Mouse (Mus musculus): Measurements from ENCODE around the gene Smc1b. TPM values are rescaled to one million over a fixed set of nuclear protein-coding genes. Genes with fewer than 3 reads are reported as not detected.

The Smc1b gene
- polyA plus RNA-seq (2014; fragmentation: Nextera tagmentation; extraction: Ambion mirVana) = 0.11 TPM in 1 of 2 replicates, not detected in the other

DNA sequence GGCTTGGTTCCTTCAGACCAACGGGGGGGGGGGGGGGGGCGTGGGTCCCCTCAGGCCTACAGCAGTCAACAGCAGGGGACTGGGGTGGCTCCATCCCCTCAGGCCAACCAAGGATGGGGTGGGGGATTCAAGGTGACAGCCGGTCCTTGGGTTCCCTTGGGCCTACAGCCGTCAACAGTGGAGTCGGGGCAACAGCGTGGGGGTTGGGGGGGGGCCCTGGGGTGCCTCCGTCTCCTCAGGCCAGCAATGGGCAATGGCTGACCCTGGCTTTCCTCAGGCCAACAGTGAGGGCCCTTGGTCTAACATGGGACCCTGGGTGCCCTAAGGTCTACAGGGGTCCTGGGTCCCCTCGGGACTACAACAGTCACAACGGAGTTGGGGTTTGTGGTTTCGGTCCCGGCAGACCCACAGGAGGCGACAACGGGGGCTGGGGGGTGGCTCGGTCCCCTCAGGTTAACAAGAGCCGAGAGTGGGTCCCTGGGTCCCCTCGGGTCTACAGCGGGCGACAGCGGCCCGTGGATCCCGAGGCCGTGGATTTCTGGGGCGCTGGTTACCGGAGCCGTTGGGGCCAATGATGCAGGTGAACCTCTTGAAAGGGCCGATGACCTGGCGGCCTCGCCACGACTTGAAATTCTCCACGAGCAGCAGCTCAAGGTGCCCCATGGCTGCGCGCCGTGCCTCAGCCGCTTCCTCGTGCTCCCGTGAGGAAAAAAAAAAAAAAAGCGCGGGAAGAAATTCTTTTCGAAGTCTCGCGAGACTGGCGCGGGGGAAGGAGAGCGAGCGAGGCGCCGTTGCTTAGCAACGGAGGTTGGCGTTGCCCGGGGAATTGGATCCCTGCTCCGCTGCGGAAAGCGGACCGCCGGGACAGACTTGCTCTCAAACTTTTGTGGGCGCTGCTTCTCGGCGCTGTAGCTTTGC lies at the start of gene Smc1b, which contains the start of gene Ribc2:
Smc1b (minus strand) TSS at position 690 of the 918 bp plus-strand sequence.
Ribc2 (plus strand) TSS at position 804 of the 918 bp plus-strand sequence.
- H3K9me3 ChIP-seq (ENCODE audit: control insufficient read depth, low read length) = no peaks in the 10 kb centered on the region
- DNase-seq (ENCODE audit: low spot score) (peak; percentile 89), ATAC-seq (ENCODE audit: insufficient read depth, low FRiP score, low TSS enrichment) (no peak)
- no peaks in the 10 kb centered on the region for H3K36me3 ChIP-seq (ENCODE audit: control insufficient read depth, insufficient read depth, low read length)
- H3K27me3 ChIP-seq (ENCODE audit: control insufficient read depth, insufficient read depth, low read length) = no peaks in the 10 kb centered on the region
- H3K4me2 ChIP-seq (ENCODE audit: low read depth) = peak within 1 kb of the TSS; percentile 41
- H3K27ac ChIP-seq (ENCODE audit: low read depth, low read length) = no peak within 1 kb of the TSS
- WGBS = 30% methylated on average over 55 of the region's 58 CpGs
- H3K4me1 ChIP-seq (ENCODE audit: control insufficient read depth, insufficient read depth, low read length) = no peaks in the 10 kb centered on the region
- H3K9ac ChIP-seq (ENCODE audit: low read length) = peak within 1 kb of the TSS; percentile 33; the same call in 1 of the 2 replicates
- H3K4me3 ChIP-seq (ENCODE audit: low read depth, low read length) = peak within 1 kb of the TSS; percentile 21

DNA sequence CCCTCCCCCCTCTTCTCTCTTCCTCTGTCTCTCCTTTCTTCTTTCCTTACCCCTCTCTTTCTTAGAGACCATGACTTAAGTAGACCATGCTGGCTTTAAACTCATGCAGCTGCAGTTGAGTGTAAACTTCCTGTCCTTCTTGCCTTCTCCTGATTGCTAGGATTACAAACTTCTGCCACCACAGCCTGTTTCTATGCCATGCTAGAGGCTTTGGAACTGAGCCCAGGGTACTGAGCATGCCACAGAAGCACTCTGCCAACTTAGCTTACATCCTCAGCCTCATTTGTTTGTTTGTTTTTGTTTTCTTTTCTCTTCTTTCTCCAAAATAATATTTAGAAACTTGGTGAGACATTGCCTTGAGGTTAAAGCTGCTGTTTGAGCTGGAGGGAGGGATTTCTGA lies 48.6 kb upstream of the Smc1b start:
- ATAC-seq (ENCODE audit: insufficient read depth, low FRiP score, low TSS enrichment) (no peak), DNase-seq (ENCODE audit: low spot score) (no peak)
- Histone ChIP-seq H3K9ac (ENCODE audit: low read length) (no peak overlapping the region), H3K4me1 (ENCODE audit: control insufficient read depth, insufficient read depth, low read length) (no peaks in the 10 kb centered on the region), H3K27me3 (ENCODE audit: control insufficient read depth, insufficient read depth, low read length) (no peaks in the 10 kb centered on the region), H3K36me3 (ENCODE audit: control insufficient read depth, insufficient read depth, low read length) (no peaks in the 10 kb centered on the region), H3K27ac (ENCODE audit: low read depth, low read length) (no peak overlapping the region), H3K4me3 (ENCODE audit: low read depth, low read length) (no peak overlapping the region), H3K4me2 (ENCODE audit: low read depth) (no peak overlapping the region), H3K9me3 (ENCODE audit: control insufficient read depth, low read length) (no peaks in the 10 kb centered on the region)

DNA sequence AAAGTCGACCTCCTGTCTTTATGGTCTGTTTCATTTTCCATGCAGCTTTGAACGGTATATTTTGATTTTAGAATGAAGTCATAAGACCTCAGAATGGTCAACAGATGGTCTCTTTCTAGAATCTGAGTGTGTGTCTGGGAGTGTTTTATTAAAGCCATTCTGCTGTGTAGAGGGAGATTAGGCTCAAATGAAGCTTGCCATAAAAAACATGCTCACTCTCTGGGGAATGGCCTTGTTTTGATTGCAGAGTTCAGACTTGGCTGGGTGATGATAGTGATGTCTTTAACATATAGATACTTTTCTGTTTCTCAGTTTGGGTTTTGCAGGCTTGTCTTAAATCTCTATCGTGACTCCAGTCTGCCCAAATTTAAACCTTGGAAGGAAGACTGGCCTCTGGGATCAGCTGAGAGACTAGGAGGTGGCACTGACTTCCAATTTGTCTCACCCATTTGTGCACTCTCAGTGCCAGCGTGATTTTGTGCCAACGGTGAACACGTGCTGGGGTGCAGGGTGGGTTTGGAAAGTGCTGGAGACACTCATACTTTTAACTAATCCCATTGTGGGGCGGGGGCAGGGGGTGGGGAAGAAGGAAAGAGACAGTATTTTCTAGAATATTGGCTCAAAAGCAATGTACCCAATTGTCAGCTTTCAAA lies 47.9 kb upstream of the Smc1b start:
- Histone ChIP-seq H3K36me3 (ENCODE audit: control insufficient read depth, insufficient read depth, low read length) (no peaks in the 10 kb centered on the region), H3K4me2 (ENCODE audit: low read depth) (no peak overlapping the region), H3K9me3 (ENCODE audit: control insufficient read depth, low read length) (no peaks in the 10 kb centered on the region), H3K27me3 (ENCODE audit: control insufficient read depth, insufficient read depth, low read length) (no peaks in the 10 kb centered on the region), H3K27ac (ENCODE audit: low read depth, low read length) (no peak overlapping the region), H3K9ac (ENCODE audit: low read length) (no peak overlapping the region), H3K4me1 (ENCODE audit: control insufficient read depth, insufficient read depth, low read length) (no peaks in the 10 kb centered on the region), H3K4me3 (ENCODE audit: low read depth, low read length) (no peak overlapping the region)
- 71% methylated on average over 7 of the region's 7 CpGs for whole genome bisulfite sequencing
- no peak for DNase-seq (ENCODE audit: low spot score)
- ATAC-seq (ENCODE audit: insufficient read depth, low FRiP score, low TSS enrichment) = no peak

DNA sequence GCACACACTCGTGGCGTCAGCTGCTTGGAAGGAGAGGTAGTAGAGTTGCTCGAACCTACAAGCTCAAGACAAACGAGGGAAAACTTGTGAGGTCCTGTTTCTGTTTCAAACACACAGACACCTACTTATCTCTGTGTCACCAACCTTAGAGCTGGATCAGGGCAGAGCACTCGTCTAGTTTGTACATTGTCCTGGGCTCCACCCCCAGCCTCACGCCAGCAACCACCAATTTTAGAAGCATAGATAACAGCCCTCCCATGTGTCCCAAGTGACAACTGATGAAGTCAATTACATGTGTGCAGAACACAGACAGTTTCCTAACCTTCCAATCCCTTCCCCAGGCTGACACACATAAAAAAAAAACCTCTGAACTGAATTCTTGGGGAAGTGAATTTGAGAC lies 46.4 kb upstream of the Smc1b start:
- Histone ChIP-seq H3K9ac (ENCODE audit: low read length) (no peak overlapping the region), H3K36me3 (ENCODE audit: control insufficient read depth, insufficient read depth, low read length) (no peaks in the 10 kb centered on the region), H3K27ac (ENCODE audit: low read depth, low read length) (no peak overlapping the region), H3K4me1 (ENCODE audit: control insufficient read depth, insufficient read depth, low read length) (no peaks in the 10 kb centered on the region), H3K4me3 (ENCODE audit: low read depth, low read length) (no peak overlapping the region), H3K4me2 (ENCODE audit: low read depth) (no peak overlapping the region), H3K9me3 (ENCODE audit: control insufficient read depth, low read length) (no peaks in the 10 kb centered on the region), H3K27me3 (ENCODE audit: control insufficient read depth, insufficient read depth, low read length) (no peaks in the 10 kb centered on the region)
- ATAC-seq (ENCODE audit: insufficient read depth, low FRiP score, low TSS enrichment) = no peak
- WGBS = 82% methylated on average over 6 of the region's 6 CpGs
- DNase-seq (ENCODE audit: low spot score) = no peak

DNA sequence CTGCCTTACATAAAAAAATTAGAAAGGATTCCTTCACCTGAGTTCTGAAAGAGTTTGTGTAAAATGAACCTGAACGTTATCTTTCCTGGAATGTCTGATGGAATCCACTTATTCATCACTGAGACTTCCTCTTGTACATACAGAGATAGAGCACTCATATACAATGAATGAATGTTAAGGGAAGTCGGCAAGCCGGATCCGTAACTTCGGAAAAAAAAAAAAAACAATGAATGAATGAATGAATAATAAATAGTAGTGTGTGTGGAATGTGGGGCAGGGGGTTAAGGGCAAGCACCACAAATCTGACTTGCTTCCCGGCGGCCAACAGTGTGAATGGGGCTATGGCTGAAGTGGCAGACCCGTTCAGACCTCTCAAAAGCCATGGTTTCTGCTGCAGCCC lies 45.8 kb upstream of the Smc1b start:
- no peak overlapping the region for H3K27ac ChIP-seq (ENCODE audit: low read depth, low read length)
- no peak overlapping the region for H3K4me2 ChIP-seq (ENCODE audit: low read depth)
- 76% methylated on average over 8 of the region's 8 CpGs for WGBS
- H3K4me1 ChIP-seq (ENCODE audit: control insufficient read depth, insufficient read depth, low read length) = no peaks in the 10 kb centered on the region
- H3K4me3 ChIP-seq (ENCODE audit: low read depth, low read length) = no peak overlapping the region
- ATAC-seq (ENCODE audit: insufficient read depth, low FRiP score, low TSS enrichment) (no peak), DNase-seq (ENCODE audit: low spot score) (peak; percentile 33)
- H3K36me3 ChIP-seq (ENCODE audit: control insufficient read depth, insufficient read depth, low read length) = no peaks in the 10 kb centered on the region
- H3K9me3 ChIP-seq (ENCODE audit: control insufficient read depth, low read length) = no peaks in the 10 kb centered on the region
- no peaks in the 10 kb centered on the region for H3K27me3 ChIP-seq (ENCODE audit: control insufficient read depth, insufficient read depth, low read length)
- H3K9ac ChIP-seq (ENCODE audit: low read length) = no peak overlapping the region

DNA sequence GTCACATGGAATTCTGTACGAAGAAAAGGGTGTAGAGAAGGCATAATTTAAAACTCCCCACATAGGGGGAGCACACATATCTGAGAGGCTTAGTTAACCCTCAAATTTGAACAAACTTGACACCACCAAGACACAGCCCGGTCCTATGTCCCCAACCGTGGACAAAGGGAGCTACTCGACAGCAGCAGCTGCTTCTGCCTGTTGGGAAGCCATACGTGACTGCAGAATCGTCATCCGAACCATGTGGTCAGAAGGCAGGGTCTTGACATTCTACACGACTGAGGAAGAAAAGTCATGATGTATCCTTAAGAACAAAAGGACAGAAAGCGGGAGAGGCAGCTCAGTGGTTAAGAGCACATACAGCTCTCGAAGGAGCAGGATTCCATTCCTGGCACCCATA lies 42.3 kb upstream of the Smc1b start:
- H3K4me3 ChIP-seq (ENCODE audit: low read depth, low read length) = no peak overlapping the region
- H3K36me3 ChIP-seq (ENCODE audit: control insufficient read depth, insufficient read depth, low read length) = no peaks in the 10 kb centered on the region
- H3K9me3 ChIP-seq (ENCODE audit: control insufficient read depth, low read length) = no peaks in the 10 kb centered on the region
- no peak for DNase-seq (ENCODE audit: low spot score)
- H3K4me1 ChIP-seq (ENCODE audit: control insufficient read depth, insufficient read depth, low read length) = no peaks in the 10 kb centered on the region
- H3K27ac ChIP-seq (ENCODE audit: low read depth, low read length) = no peak overlapping the region
- 80% methylated on average over 10 of the region's 10 CpGs for WGBS
- no peak for ATAC-seq (ENCODE audit: insufficient read depth, low FRiP score, low TSS enrichment)
- H3K9ac ChIP-seq (ENCODE audit: low read length) = no peak overlapping the region
- H3K4me2 ChIP-seq (ENCODE audit: low read depth) = no peak overlapping the region
- H3K27me3 ChIP-seq (ENCODE audit: control insufficient read depth, insufficient read depth, low read length) = no peaks in the 10 kb centered on the region

DNA sequence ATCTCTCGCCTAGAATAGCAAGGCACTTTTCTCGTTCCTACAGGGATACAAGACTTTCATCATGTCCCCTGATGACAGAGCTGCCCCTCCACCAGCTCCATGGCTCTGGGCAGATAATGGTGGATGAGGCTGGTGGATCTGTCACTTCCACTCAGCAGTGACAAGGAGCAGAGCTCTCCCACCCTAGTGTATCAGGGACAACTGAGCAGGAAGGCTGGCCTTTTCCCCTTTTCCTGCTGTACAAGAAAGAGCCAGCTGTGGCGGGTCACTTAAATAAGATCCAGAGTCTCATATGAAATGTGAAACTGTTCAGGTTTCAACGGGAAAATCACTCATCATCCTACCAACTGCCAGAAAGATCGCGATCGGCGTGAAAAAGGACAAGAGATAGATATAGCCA lies 41.7 kb upstream of the Smc1b start:
- Histone ChIP-seq H3K4me2 (ENCODE audit: low read depth) (no peak overlapping the region), H3K27ac (ENCODE audit: low read depth, low read length) (no peak overlapping the region), H3K4me1 (ENCODE audit: control insufficient read depth, insufficient read depth, low read length) (no peaks in the 10 kb centered on the region), H3K27me3 (ENCODE audit: control insufficient read depth, insufficient read depth, low read length) (no peaks in the 10 kb centered on the region), H3K9me3 (ENCODE audit: control insufficient read depth, low read length) (no peaks in the 10 kb centered on the region), H3K4me3 (ENCODE audit: low read depth, low read length) (no peak overlapping the region), H3K36me3 (ENCODE audit: control insufficient read depth, insufficient read depth, low read length) (no peaks in the 10 kb centered on the region), H3K9ac (ENCODE audit: low read length) (no peak overlapping the region)
- 79% methylated on average over 8 of the region's 8 CpGs for WGBS
- ATAC-seq (ENCODE audit: insufficient read depth, low FRiP score, low TSS enrichment) (no peak), DNase-seq (ENCODE audit: low spot score) (no peak)

DNA sequence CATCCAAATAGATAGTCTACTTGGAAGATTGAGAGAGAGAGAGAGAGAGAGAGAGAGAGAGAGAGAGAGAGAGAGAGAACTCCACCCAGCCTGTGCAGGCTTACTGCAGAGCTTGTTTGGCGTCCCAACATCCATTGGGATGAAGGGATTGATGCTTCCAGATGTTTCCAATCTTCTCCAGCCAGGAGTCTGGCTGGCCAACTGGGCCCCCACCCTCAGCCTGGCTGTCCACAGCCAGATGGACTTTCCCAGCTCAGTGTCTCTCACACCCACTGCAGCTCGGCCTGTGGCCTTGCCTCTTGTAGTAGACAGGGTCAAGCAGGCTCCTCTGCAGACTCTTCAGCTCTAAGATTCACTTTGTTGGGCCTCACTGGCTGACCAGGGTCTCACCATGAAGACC lies 40.3 kb upstream of the Smc1b start:
- ATAC-seq (ENCODE audit: insufficient read depth, low FRiP score, low TSS enrichment) = no peak
- WGBS = 65% methylated on average over 2 of the region's 2 CpGs
- H3K27me3 ChIP-seq (ENCODE audit: control insufficient read depth, insufficient read depth, low read length) = no peaks in the 10 kb centered on the region
- DNase-seq (ENCODE audit: low spot score) = no peak
- no peak overlapping the region for H3K4me2 ChIP-seq (ENCODE audit: low read depth)
- no peaks in the 10 kb centered on the region for H3K36me3 ChIP-seq (ENCODE audit: control insufficient read depth, insufficient read depth, low read length)
- no peak overlapping the region for H3K4me3 ChIP-seq (ENCODE audit: low read depth, low read length)
- no peak overlapping the region for H3K27ac ChIP-seq (ENCODE audit: low read depth, low read length)
- no peaks in the 10 kb centered on the region for H3K4me1 ChIP-seq (ENCODE audit: control insufficient read depth, insufficient read depth, low read length)
- no peak overlapping the region for H3K9ac ChIP-seq (ENCODE audit: low read length)
- H3K9me3 ChIP-seq (ENCODE audit: control insufficient read depth, low read length) = no peaks in the 10 kb centered on the region
